Mouse (Mus musculus): ENCODE measurements around the gene Vmn2r59. TPM values are rescaled to one million over a fixed set of nuclear protein-coding genes. Genes with fewer than 3 reads are reported as not detected.
"Not testable (repeated sequence)": the region's sequence is repeated elsewhere in the genome, so short reads cannot be mapped to it uniquely, and the experiment has no call there.

The Vmn2r59 gene
- total RNA-seq (2021) = not detected
- long read RNA-seq, experiment 1 = 0 reads
- long read RNA-seq, experiment 2 = 0 reads

DNA sequence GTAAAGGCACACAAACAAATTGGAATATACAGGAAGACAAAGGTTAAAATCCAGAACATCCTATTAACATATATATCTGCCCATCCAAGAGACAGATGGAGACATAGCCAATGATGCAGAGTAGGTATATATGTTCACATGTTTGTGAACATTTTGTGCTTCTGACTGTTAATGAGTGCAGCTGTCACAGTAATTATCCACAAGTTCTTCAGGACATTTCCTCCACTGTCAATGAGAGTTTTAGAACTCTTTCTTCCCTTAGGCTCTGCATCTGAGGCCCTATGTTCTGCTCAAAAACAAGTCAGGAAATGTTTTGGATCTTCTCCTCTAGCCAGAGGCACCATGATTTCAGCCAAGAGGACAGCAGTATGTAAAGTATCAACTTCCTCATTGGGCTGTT, at the start of gene Vmn2r59:
Gene Vmn2r59, minus strand, starts transcription at position 101 of the 400 bp plus-strand sequence.
- DNase-seq = no peak

DNA sequence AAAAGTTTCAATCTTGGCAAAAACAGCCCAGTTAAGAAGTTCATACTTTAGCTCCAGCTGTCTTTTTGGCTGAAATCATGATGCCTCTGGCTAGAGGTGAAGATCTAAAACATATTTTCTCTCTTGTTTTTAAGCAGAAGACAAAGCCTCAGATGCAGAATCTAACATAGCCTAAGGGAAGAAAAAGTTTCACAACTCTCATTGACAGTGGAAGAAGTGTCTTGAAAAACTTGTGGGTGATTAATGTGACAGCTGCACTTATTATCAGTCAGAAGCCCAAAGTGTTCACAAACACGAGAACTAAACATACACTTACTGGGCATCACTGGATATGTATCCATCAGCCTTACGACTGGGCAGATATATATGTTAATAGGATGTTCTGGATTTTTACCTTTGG, 48.6 kb upstream of the Vmn2r59 start, which contains the start of gene Vmn2r60:
Gene Vmn2r60, plus strand, starts transcription at position 301 of the 400 bp plus-strand sequence.
- DNase-seq = no peak

DNA sequence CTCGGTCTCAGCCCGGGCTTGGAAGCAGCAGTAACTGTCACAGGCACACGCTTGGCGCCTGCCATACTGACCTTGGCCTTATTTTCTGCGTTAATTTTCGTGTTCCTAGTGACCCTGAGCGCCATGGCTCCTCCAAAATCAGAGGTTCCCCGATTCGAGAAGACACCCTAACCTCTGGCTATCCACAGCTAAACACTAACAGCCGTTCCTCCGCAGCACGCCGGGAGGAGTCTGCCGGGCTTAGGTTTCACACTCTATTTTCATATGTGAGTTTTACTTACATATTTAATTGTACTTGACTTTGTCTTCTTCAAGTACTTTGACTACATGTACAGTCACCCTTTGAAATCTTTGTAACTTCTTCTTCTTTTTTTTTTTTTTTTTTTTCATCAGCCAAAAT, 48.2 kb upstream of the Vmn2r59 start:
- not testable (repeated sequence) for DNase-seq

Other genes starting within 250 kb of the Vmn2r59 start
- not detected for gene Vmn2r58, start 186.3 kb downstream of the Vmn2r59 start, total RNA-seq (2021)
- gene Vmn2r60, start 48.7 kb upstream of the Vmn2r59 start, total RNA-seq (2021) = not detected
- not detected for gene Vmn2r61, start 201.0 kb upstream of the Vmn2r59 start, total RNA-seq (2021)